Mouse (Mus musculus) CH12.LX (cell line): ENCODE measurements at regions not wholly inside any gene's neighbourhood (a gene's known extent, or its start where the extent isn't known, plus 50 kb on each side); places are given as distances from the start of the nearest gene placed in this dataset.

Experiments used
- DNase-seq: peaks from one replicate; pipeline ENCODE4 v3.0.0-alpha.2; 2013; ENCODE audit errors: extremely low read depth
- H3K27ac ChIP-seq: 2 replicates; pipeline ENCODE4 v1.5.1; 2012; ENCODE audit warnings: low read depth, mild to moderate bottlenecking, control low read depth, moderate library complexity; ENCODE audit not compliant: insufficient read depth
- H3K27me3 ChIP-seq: replicated peaks from 2 replicates; pipeline ENCODE3; 2012; ENCODE audit warnings: inconsistent platforms
- H3K36me3 ChIP-seq, 2 experiments: replicated peaks in 1 of 2; 2 replicates each; pipeline versions ENCODE3 to v1.6.1; 2012; ENCODE audit warnings: inconsistent platforms in 1 of 2, low read length in 1 of 2, mild to moderate bottlenecking in 1 of 2, mixed read lengths in 1 of 2, moderate library complexity in 1 of 2; ENCODE audit not compliant: control insufficient read depth in 1 of 2, insufficient read depth in 1 of 2
- H3K4me1 ChIP-seq, 2 experiments: 2 replicates each; pipeline ENCODE4 v1.6.1; 2012; ENCODE audit warnings: inconsistent platforms in 1 of 2, moderate library complexity in 1 of 2; ENCODE audit not compliant: insufficient read depth in 2 of 2, control insufficient read depth in 1 of 2
- H3K4me2 ChIP-seq: 2 replicates; pipeline ENCODE4 v1.6.1; 2012; ENCODE audit warnings: low read depth, mild to moderate bottlenecking, control low read depth; ENCODE audit not compliant: poor library complexity, insufficient read depth, severe bottlenecking
- H3K4me3 ChIP-seq, 3 experiments: fragments of 150-350 bp in 1 of 3; sonication (generic) in 1 of 3; replicated peaks in 1 of 3; 2 replicates each; pipeline versions ENCODE3 to v1.5.1; 2011 to 2012; ENCODE audit warnings: low read depth in 2 of 3, low read length in 2 of 3, mild to moderate bottlenecking in 2 of 3, moderate library complexity in 2 of 3, control low read depth in 1 of 3, improper control_type of control experiment in 1 of 3, inconsistent platforms in 1 of 3, mixed read lengths in 1 of 3; ENCODE audit not compliant: poor library complexity in 1 of 3
- H3K79me2 ChIP-seq: replicated peaks from 2 replicates; pipeline ENCODE4 v1.6.1; 2012; ENCODE audit warnings: mild to moderate bottlenecking, moderate library complexity; ENCODE audit not compliant: control insufficient read depth, poor library complexity, insufficient read depth, severe bottlenecking; ENCODE audit errors: extremely low read depth
- H3K9ac ChIP-seq: 2 replicates; pipeline ENCODE4 v1.6.1; 2012; ENCODE audit warnings: low read depth, mild to moderate bottlenecking, control low read depth, moderate library complexity; ENCODE audit not compliant: insufficient read depth
- H3K9me3 ChIP-seq: replicated peaks from 2 replicates; pipeline ENCODE3; 2012; ENCODE audit warnings: low read length, inconsistent platforms, mixed read lengths
- CHD2 ChIP-seq: IDR thresholded peaks from 2 replicates; pipeline ENCODE4 v1.6.1; 2011; ENCODE audit warnings: low read length, improper control_type of control experiment
- CTCF ChIP-seq, 2 experiments: IDR thresholded peaks in 1 of 2; conservative IDR thresholded peaks in 1 of 2; 2 replicates each; pipeline ENCODE4 v1.5.1; 2011 to 2012; ENCODE audit warnings: low read depth in 2 of 2, low read length in 2 of 2, improper control_type of control experiment in 1 of 2, inconsistent platforms in 1 of 2, mild to moderate bottlenecking in 1 of 2, moderate library complexity in 1 of 2
- E2F4 ChIP-seq: IDR thresholded peaks from 2 replicates; pipeline ENCODE4 v1.6.1; 2011; ENCODE audit warnings: low read depth, low read length, improper control_type of control experiment; ENCODE audit not compliant: insufficient replicate concordance
- ELF1 ChIP-seq: IDR thresholded peaks from 2 replicates; pipeline ENCODE4 v1.6.1; 2014; ENCODE audit warnings: low read depth, mild to moderate bottlenecking, inconsistent platforms, low read length, improper control_type of control experiment
- EP300 ChIP-seq: IDR thresholded peaks from 2 replicates; pipeline ENCODE4 v1.6.1; 2011; ENCODE audit warnings: low read length, improper control_type of control experiment
- ETS1 ChIP-seq: conservative IDR thresholded peaks from 2 replicates; pipeline ENCODE4 v1.6.1; 2012; ENCODE audit warnings: low read depth, mild to moderate bottlenecking, inconsistent platforms, low read length, improper control_type of control experiment, moderate library complexity
- GABPA ChIP-seq: IDR thresholded peaks from 2 replicates; pipeline ENCODE4 v1.6.1; 2012; ENCODE audit warnings: low read depth, low read length, improper control_type of control experiment, inconsistent platforms; ENCODE audit not compliant: insufficient replicate concordance
- IRF4 ChIP-seq: IDR thresholded peaks from 2 replicates; pipeline ENCODE4 v1.6.1; 2014; ENCODE audit warnings: low read depth, mild to moderate bottlenecking, inconsistent platforms, low read length, improper control_type of control experiment
- JUN ChIP-seq: IDR thresholded peaks from 2 replicates; pipeline ENCODE4 v1.6.1; 2011; ENCODE audit warnings: low read depth, mild to moderate bottlenecking, low read length, improper control_type of control experiment, moderate library complexity; ENCODE audit not compliant: insufficient read depth
- MAX ChIP-seq: IDR thresholded peaks from 2 replicates; pipeline ENCODE4 v1.6.1; 2011; ENCODE audit warnings: low read length, improper control_type of control experiment
- MAZ ChIP-seq: IDR thresholded peaks from 2 replicates; pipeline ENCODE4 v1.6.1; 2012; ENCODE audit warnings: low read depth, mild to moderate bottlenecking, inconsistent platforms, low read length, improper control_type of control experiment, moderate library complexity
- MEF2A ChIP-seq: IDR thresholded peaks from 2 replicates; pipeline ENCODE4 v1.6.1; 2014; ENCODE audit warnings: low read depth, mild to moderate bottlenecking, inconsistent platforms, low read length, improper control_type of control experiment, borderline replicate concordance
- MXI1 ChIP-seq: IDR thresholded peaks from 2 replicates; pipeline ENCODE4 v1.6.1; 2011; ENCODE audit warnings: mild to moderate bottlenecking, low read depth, low read length, improper control_type of control experiment
- MYC ChIP-seq: IDR thresholded peaks from 2 replicates; pipeline ENCODE4 v1.6.1; 2011; ENCODE audit warnings: low read depth, mild to moderate bottlenecking, improper control_type of control experiment, low read length
- NELFE ChIP-seq: IDR thresholded peaks from 2 replicates; pipeline ENCODE4 v1.6.1; 2011; ENCODE audit warnings: low read depth, low read length, improper control_type of control experiment
- NRF1 ChIP-seq: IDR thresholded peaks from 2 replicates; pipeline ENCODE4 v1.6.1; 2014; ENCODE audit warnings: low read depth, mild to moderate bottlenecking, inconsistent platforms, low read length, improper control_type of control experiment, moderate library complexity
- PAX5 ChIP-seq: IDR thresholded peaks from 2 replicates; pipeline ENCODE4 v1.6.1; 2012; ENCODE audit warnings: low read length, inconsistent platforms, mixed read lengths
- POLR2AphosphoS2 ChIP-seq: IDR thresholded peaks from 2 replicates; pipeline ENCODE4 v1.6.1; 2011; ENCODE audit warnings: low read depth, low read length, improper control_type of control experiment
- RAD21 ChIP-seq: IDR thresholded peaks from 2 replicates; pipeline ENCODE4 v1.6.1; 2011; ENCODE audit warnings: low read depth, mild to moderate bottlenecking, low read length, improper control_type of control experiment, moderate library complexity
- RCOR1 ChIP-seq: conservative IDR thresholded peaks from 2 replicates; pipeline ENCODE4 v1.6.1; 2012; ENCODE audit warnings: low read depth, mild to moderate bottlenecking, inconsistent platforms, low read length, improper control_type of control experiment
- SMC3 ChIP-seq: IDR thresholded peaks from 2 replicates; pipeline ENCODE4 v1.6.1; 2011; ENCODE audit warnings: low read depth, low read length, improper control_type of control experiment
- TBP ChIP-seq: conservative IDR thresholded peaks from 2 replicates; pipeline ENCODE4 v1.6.1; 2011; ENCODE audit warnings: low read depth, low read length, improper control_type of control experiment
- TCF12 ChIP-seq: IDR thresholded peaks from 2 replicates; pipeline ENCODE4 v1.6.1; 2014; ENCODE audit warnings: low read depth, mild to moderate bottlenecking, inconsistent platforms, low read length, improper control_type of control experiment
- UBTF ChIP-seq: IDR thresholded peaks from 2 replicates; pipeline ENCODE4 v1.6.1; 2012; ENCODE audit warnings: low read depth, mild to moderate bottlenecking, inconsistent platforms, low read length, improper control_type of control experiment, moderate library complexity
- USF1 ChIP-seq: IDR thresholded peaks from 2 replicates; pipeline ENCODE4 v1.6.1; 2014; ENCODE audit warnings: low read depth, mild to moderate bottlenecking, inconsistent platforms, low read length, improper control_type of control experiment
- USF2 ChIP-seq: conservative IDR thresholded peaks from 2 replicates; pipeline ENCODE4 v1.6.1; 2011; ENCODE audit warnings: low read depth, low read length, improper control_type of control experiment
- ZC3H11A ChIP-seq: IDR thresholded peaks from 2 replicates; pipeline ENCODE4 v1.6.1; 2012; ENCODE audit warnings: low read depth, mild to moderate bottlenecking, inconsistent platforms, low read length, improper control_type of control experiment
- ZKSCAN1 ChIP-seq: IDR thresholded peaks from 2 replicates; pipeline ENCODE4 v1.6.1; 2012; ENCODE audit warnings: low read depth, inconsistent platforms, low read length, improper control_type of control experiment, borderline replicate concordance
- ZMIZ1 ChIP-seq: IDR thresholded peaks from 2 replicates; pipeline ENCODE4 v1.6.1; 2012; ENCODE audit warnings: low read depth, mild to moderate bottlenecking, inconsistent platforms, low read length, improper control_type of control experiment
- ZNF384 ChIP-seq: IDR thresholded peaks from 2 replicates; pipeline ENCODE4 v1.6.1; 2012; ENCODE audit warnings: low read depth, low read length, improper control_type of control experiment, inconsistent platforms
- dilution Hi-C: fragments of 300-500 bp; cut with MboI; formaldehyde crosslinking; loops from 2 replicates; pipeline ENCODE4 v1.14.3; 2020; ENCODE audit warnings: low sequenced_read_pairs; ENCODE audit not compliant: extremely low pct_unique_long_range_greater_than_20kb, extremely low pct_ligation_motif_present
- in situ Hi-C: fragments of 300-500 bp; cut with MboI; formaldehyde crosslinking; loops from 3 replicates; pipeline ENCODE4 v1.14.3; 2019; ENCODE audit warnings: low sequenced_read_pairs, low pct_ligation_motif_present, low pct_unique_long_range_greater_than_20kb, mixed read lengths

DNA sequence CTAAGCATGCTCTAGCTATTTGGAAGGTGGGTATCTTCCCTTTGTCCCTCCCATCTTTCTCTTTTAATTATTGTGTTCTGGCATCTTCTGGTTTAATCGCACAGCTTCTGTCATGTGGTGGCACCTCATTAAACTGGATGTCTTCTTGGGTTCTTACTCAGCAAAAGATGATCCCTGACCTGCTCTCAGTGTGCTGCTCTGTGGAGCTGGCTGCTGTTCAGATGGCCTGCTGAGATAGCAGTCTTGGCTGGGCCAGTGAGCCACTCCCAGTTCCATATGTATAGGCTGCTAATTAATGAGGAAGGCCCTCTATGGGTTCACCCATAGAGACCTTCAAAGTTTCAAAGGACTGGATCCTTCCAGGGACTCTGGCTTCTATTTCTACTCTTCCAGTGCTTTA lies 213.9 kb upstream of the Mki67 start:
- dilution Hi-C loops, result no loop called here
- H3K36me3 ChIP-seq, result no peaks in the 10 kb centered on the region
- TF ChIP-seq MAX (no peak), CTCF (conservative IDR thresholded peaks at IDR 0.05 in 1 of 2, IDR thresholded peaks at IDR 0.05 in 1 of 2; ENCODE audit: low read depth in 2 of 2, low read length in 2 of 2) (no peak), TBP (no peak), POLR2AphosphoS2 (no peak), ZNF384 (no peak), RCOR1 (no peak), JUN (no peak), ZC3H11A (no peak), ZMIZ1 (no peak), SMC3 (no peak), MAZ (no peak), CHD2 (no peak), ZKSCAN1 (no peak), USF1 (no peak), RAD21 (no peak), MEF2A (no peak), E2F4 (no peak), MYC (no peak), MXI1 (no peak), TCF12 (no peak)
- no peak overlapping the region for H3K4me2 ChIP-seq
- no peaks in the 10 kb centered on the region for H3K4me1 ChIP-seq
- H3K9me3 ChIP-seq, result no peaks in the 10 kb centered on the region
- H3K79me2 ChIP-seq, result no peaks in the 10 kb centered on the region
- H3K4me3 ChIP-seq, result no peak overlapping the region
- peaks cover 70% of the 10 kb centered on the region for H3K27me3 ChIP-seq
- in situ Hi-C loops, result no loop called here
- no peak overlapping the region for H3K27ac ChIP-seq
- no peak overlapping the region for H3K9ac ChIP-seq
- no peak for DNase-seq

DNA sequence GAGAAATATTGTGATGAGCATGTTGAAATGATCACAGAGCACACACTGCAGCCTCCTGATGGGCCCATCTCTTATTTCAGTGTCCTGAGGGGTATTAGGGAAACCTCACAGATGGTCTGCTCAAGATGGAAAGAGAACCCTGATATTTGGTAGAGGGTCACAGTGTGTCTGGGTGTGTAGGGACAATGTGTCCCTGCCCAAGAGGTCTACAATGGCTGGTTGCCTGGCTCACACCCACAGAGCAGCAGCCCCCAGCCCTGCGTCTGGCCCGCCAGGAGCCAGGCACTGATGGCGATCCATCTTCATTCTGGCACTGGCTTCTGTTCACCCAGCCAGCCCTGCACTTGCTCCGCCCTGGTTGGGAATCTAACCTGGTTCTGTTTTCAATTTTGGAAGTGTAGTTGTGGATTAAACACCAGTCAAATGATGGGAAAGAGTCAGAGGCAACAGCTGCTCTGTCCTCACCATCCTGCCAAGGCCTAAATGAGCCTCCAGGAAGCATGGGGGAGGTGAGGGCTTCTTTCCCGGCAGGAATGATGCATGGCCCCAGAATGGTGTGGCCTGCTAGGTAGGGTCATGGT lies 216.5 kb upstream of the Mki67 start:
- in situ Hi-C loops, result no loop called here
- no peaks in the 10 kb centered on the region for H3K9me3 ChIP-seq

More for the DNA sequence above, 216.5 kb upstream of the Mki67 start:
- no peaks in the 10 kb centered on the region for H3K4me1 ChIP-seq
- TF ChIP-seq UBTF (no peak), ZNF384 (no peak), NRF1 (no peak), GABPA (no peak), MEF2A (no peak), RAD21 (no peak), PAX5 (no peak), IRF4 (no peak), ZC3H11A (no peak), EP300 (no peak), ZMIZ1 (no peak), MAZ (no peak), ELF1 (no peak), ETS1 (no peak), RCOR1 (no peak), USF2 (no peak), NELFE (no peak), CHD2 (no peak)
- TF ChIP-seq, all 38 proteins: peak for 0
- H3K79me2 ChIP-seq, result no peaks in the 10 kb centered on the region
- H3K4me3 ChIP-seq, result no peak overlapping the region
- no peak for DNase-seq
- peaks cover 65% of the 10 kb centered on the region for H3K27me3 ChIP-seq
- dilution Hi-C loops, result no loop called here
- no peak overlapping the region for H3K27ac ChIP-seq
- H3K36me3 ChIP-seq, result no peaks in the 10 kb centered on the region
- no peak overlapping the region for H3K4me2 ChIP-seq
- H3K9ac ChIP-seq, result no peak overlapping the region
